Mouse (Mus musculus): ENCODE data around the gene Gtf3c6. TPM values are rescaled to one million over a fixed set of nuclear protein-coding genes. Genes with fewer than 3 reads are reported as not detected.

The Gtf3c6 gene
- polyA plus RNA-seq, 1 experiment from 2014 or later, result 127 TPM

GRCm38 (mm10) chr10:40249625-40250024 is 8.3 kb downstream of the Gtf3c6 start:
- H3K9me3 ChIP-seq (replicated peaks), result no peaks in the 10 kb centered on the region

GRCm38 (mm10) chr10:40247166-40247716 is 10.7 kb downstream of the Gtf3c6 start:
- Histone ChIP-seq H3K27me3 (ENCODE audit: low read depth, poor library complexity, severe bottlenecking) (no peaks in the 10 kb centered on the region), H3K27ac (replicated peaks) (peak overlapping the region; percentile 90), H3K36me3 (peaks cover 74% of the 10 kb centered on the region), H3K4me1 (peaks cover 15% of the 10 kb centered on the region), H3K9me3 (replicated peaks) (no peaks in the 10 kb centered on the region), H3K4me3 (peak overlapping the region; percentile 85)
- DNase-seq (ENCODE audit: low spot score), result no peak
- 36% methylated on average over 11 of the region's 11 CpGs for WGBS

More at GRCm38 (mm10) chr10:40249625-40250024, 8.3 kb downstream of the Gtf3c6 start:
- no peak for DNase-seq (ENCODE audit: low spot score)
- Histone ChIP-seq H3K36me3 (peaks cover 73% of the 10 kb centered on the region), H3K27ac (replicated peaks) (no peak overlapping the region), H3K27me3 (ENCODE audit: low read depth, poor library complexity, severe bottlenecking) (no peaks in the 10 kb centered on the region), H3K4me3 (no peak overlapping the region), H3K4me1 (peaks cover 15% of the 10 kb centered on the region)
- 94% methylated on average over 9 of the region's 9 CpGs for WGBS

- H3K9me3 ChIP-seq (replicated peaks), result no peaks in the 10 kb centered on the region
- H3K27me3 ChIP-seq (ENCODE audit: low read depth, poor library complexity, severe bottlenecking), result no peaks in the 10 kb centered on the region
- under 1% methylated on average over 54 of the region's 54 CpGs for WGBS
- H3K4me3 ChIP-seq, result peak within 1 kb of the TSS; percentile 85
- peak; percentile 90 for DNase-seq (ENCODE audit: low spot score)
- peaks cover 15% of the 10 kb centered on the region for H3K4me1 ChIP-seq
- peak within 1 kb of the TSS; percentile 90 for H3K27ac ChIP-seq (replicated peaks)
- peaks cover 74% of the 10 kb centered on the region for H3K36me3 ChIP-seq
Observed at GRCm38 (mm10) chr10:40246374-40247165, 11.3 kb downstream of the Gtf3c6 start, which contains the start of gene Rpf2. Gene Rpf2 (minus strand): TSS chr10:40247036.

GRCm38 (mm10) chr10:40237826-40238225 is 20.1 kb downstream of the Gtf3c6 start:
- WGBS, result 93% methylated on average over 5 of the region's 5 CpGs
- Histone ChIP-seq H3K4me3 (no peak overlapping the region), H3K9me3 (replicated peaks) (no peaks in the 10 kb centered on the region), H3K27me3 (ENCODE audit: low read depth, poor library complexity, severe bottlenecking) (no peaks in the 10 kb centered on the region), H3K36me3 (peaks cover 97% of the 10 kb centered on the region), H3K4me1 (no peaks in the 10 kb centered on the region), H3K27ac (replicated peaks) (no peak overlapping the region)
- no peak for DNase-seq (ENCODE audit: low spot score)

- 88% methylated on average over 3 of the region's 3 CpGs for WGBS
- no peaks in the 10 kb centered on the region for H3K9me3 ChIP-seq (replicated peaks)
- no peak overlapping the region for H3K4me3 ChIP-seq
- no peaks in the 10 kb centered on the region for H3K4me1 ChIP-seq
- no peak overlapping the region for H3K27ac ChIP-seq (replicated peaks)
- H3K36me3 ChIP-seq, result peaks cover 94% of the 10 kb centered on the region
- no peak for DNase-seq (ENCODE audit: low spot score)
- no peaks in the 10 kb centered on the region for H3K27me3 ChIP-seq (ENCODE audit: low read depth, poor library complexity, severe bottlenecking)
Observed at GRCm38 (mm10) chr10:40233241-40233640, 24.7 kb downstream of the Gtf3c6 start.

GRCm38 (mm10) chr10:40232442-40232841 is 25.5 kb downstream of the Gtf3c6 start:
- Histone ChIP-seq H3K4me1 (no peaks in the 10 kb centered on the region), H3K27ac (replicated peaks) (no peak overlapping the region), H3K36me3 (peaks cover 93% of the 10 kb centered on the region), H3K4me3 (no peak overlapping the region), H3K9me3 (replicated peaks) (no peaks in the 10 kb centered on the region), H3K27me3 (ENCODE audit: low read depth, poor library complexity, severe bottlenecking) (no peaks in the 10 kb centered on the region)
- DNase-seq (ENCODE audit: low spot score), result no peak
- 94% methylated on average over 7 of the region's 7 CpGs for WGBS

GRCm38 (mm10) chr10:40229725-40230124 is 28.2 kb downstream of the Gtf3c6 start:
- no peaks in the 10 kb centered on the region for H3K4me1 ChIP-seq
- no peak for DNase-seq (ENCODE audit: low spot score)
- H3K27ac ChIP-seq (replicated peaks), result no peak overlapping the region
- no peaks in the 10 kb centered on the region for H3K9me3 ChIP-seq (replicated peaks)
- H3K4me3 ChIP-seq, result no peak overlapping the region
- WGBS, result 100% methylated on average over 1 of the region's 1 CpGs
- peaks cover 93% of the 10 kb centered on the region for H3K36me3 ChIP-seq
- H3K27me3 ChIP-seq (ENCODE audit: low read depth, poor library complexity, severe bottlenecking), result no peaks in the 10 kb centered on the region

- WGBS, result 91% methylated on average over 4 of the region's 4 CpGs
- Histone ChIP-seq H3K4me3 (no peak overlapping the region), H3K4me1 (no peaks in the 10 kb centered on the region), H3K27me3 (ENCODE audit: low read depth, poor library complexity, severe bottlenecking) (no peaks in the 10 kb centered on the region), H3K36me3 (peaks cover 94% of the 10 kb centered on the region), H3K27ac (replicated peaks) (no peak overlapping the region), H3K9me3 (replicated peaks) (peaks cover 3% of the 10 kb centered on the region; the same call in 1 of the 2 replicates)
- DNase-seq (ENCODE audit: low spot score), result no peak
Observed at GRCm38 (mm10) chr10:40227660-40228303, 30.1 kb downstream of the Gtf3c6 start.

- WGBS, result 84% methylated on average over 3 of the region's 3 CpGs
Observed at GRCm38 (mm10) chr10:40218874-40219273, 39.0 kb downstream of the Gtf3c6 start.

GRCm38 (mm10) chr10:40212443-40213169 is 45.3 kb downstream of the Gtf3c6 start:
- WGBS, result 40% methylated on average over 13 of the region's 13 CpGs
- H3K36me3 ChIP-seq, result no peaks in the 10 kb centered on the region
- no peak overlapping the region for H3K27ac ChIP-seq (replicated peaks)
- peak; percentile 83 for DNase-seq (ENCODE audit: low spot score)
- no peaks in the 10 kb centered on the region for H3K9me3 ChIP-seq (replicated peaks)
- no peak overlapping the region for H3K4me3 ChIP-seq
- H3K27me3 ChIP-seq (ENCODE audit: low read depth, poor library complexity, severe bottlenecking), result no peaks in the 10 kb centered on the region
- 0 out of 2 replicates have a peak, but pooled peaks cover 3% of the 10 kb centered on the region for H3K4me1 ChIP-seq

More at GRCm38 (mm10) chr10:40218874-40219273, 39.0 kb downstream of the Gtf3c6 start:
- no peak overlapping the region for H3K4me3 ChIP-seq
- DNase-seq (ENCODE audit: low spot score), result no peak
- H3K36me3 ChIP-seq, result peaks cover 35% of the 10 kb centered on the region
- no peaks in the 10 kb centered on the region for H3K27me3 ChIP-seq (ENCODE audit: low read depth, poor library complexity, severe bottlenecking)
- H3K9me3 ChIP-seq (replicated peaks), result peaks cover 21% of the 10 kb centered on the region
- no peaks in the 10 kb centered on the region for H3K4me1 ChIP-seq
- no peak overlapping the region for H3K27ac ChIP-seq (replicated peaks)

Measured in midbrain, embryonic 10.5 days (tissue).